8 mouse cellular contexts compared by ENCODE assay signal in genomic region chr17:86962297-86962893, GRCm38 (mm10). TPM values are rescaled to one million over a fixed set of nuclear protein-coding genes. Genes with fewer than 3 reads are reported as not detected.
DNase-seq lines count a peak whose midpoint lies in the region; ATAC-seq and TF ChIP-seq lines count a peak whose summit lies in the region.

No protein-coding gene starts in this region.

- H3K4me1 ChIP-seq in E14TG2a.4 (replicated peaks; ENCODE audit: low read depth, low read length): peaks cover 26% of the 10 kb centered on the region
- H3K4me1 ChIP-seq in forebrain, embryonic 14.5 days (ENCODE audit: control insufficient read depth, insufficient read depth, low read length): peaks cover 12% of the 10 kb centered on the region; the same call in 1 of the 2 replicates
- H3K4me1 ChIP-seq in liver, postnatal 0 days (ENCODE audit: insufficient read depth): peaks cover 13% of the 10 kb centered on the region
- peaks cover 21% of the 10 kb centered on the region for H3K4me1 ChIP-seq in neural tube, embryonic 14.5 days (ENCODE audit: control insufficient read depth, insufficient read depth, low read length)
- peaks cover 8% of the 10 kb centered on the region for H3K4me1 ChIP-seq in testis, adult 2 months (ENCODE audit: control insufficient read depth, insufficient read depth, low read length)

- DNase-seq in c-Kit-positive CD71-positive TER-119-negative erythroid progenitor cells, embryonic 14.5 days (ENCODE audit: low read depth): peak; percentile 64
- DNase-seq in forebrain, embryonic 14.5 days (ENCODE audit: low spot score): peak; percentile 93
- DNase-seq in heart, postnatal 14 days: peak; percentile 87 to 90
- peak; percentile 90 for DNase-seq in layer of hippocampus, adult 11-12 months (ENCODE audit: low spot score)
- peak; percentile 80 for DNase-seq in liver, postnatal 0 days

- no peaks in the 10 kb centered on the region for H3K9me3 ChIP-seq in E14TG2a.4 (ENCODE audit: low read length)
- no peaks in the 10 kb centered on the region for H3K9me3 ChIP-seq in forebrain, embryonic 14.5 days (replicated peaks; ENCODE audit: control insufficient read depth, low read length)
- no peaks in the 10 kb centered on the region for H3K9me3 ChIP-seq in liver, postnatal 0 days (ENCODE audit: low read length)
- no peaks in the 10 kb centered on the region for H3K9me3 ChIP-seq in neural tube, embryonic 14.5 days (ENCODE audit: control insufficient read depth, low read length)

- ATAC-seq in forebrain, embryonic 14.5 days: peak; percentile 63
- ATAC-seq in liver, postnatal 0 days: peak; percentile 41
- peak; percentile 69 for ATAC-seq in neural tube, embryonic 14.5 days (ENCODE audit: low read depth)

- peak overlapping the region; percentile 75 for H3K9ac ChIP-seq in forebrain, embryonic 14.5 days (ENCODE audit: low read length)
- peak overlapping the region; percentile 66 for H3K9ac ChIP-seq in liver, postnatal 0 days (replicated peaks)
- peak overlapping the region; percentile 77 for H3K9ac ChIP-seq in neural tube, embryonic 14.5 days (replicated peaks; ENCODE audit: low read depth, low read length)

- whole genome bisulfite sequencing in forebrain, embryonic 14.5 days: under 1% methylated on average over 24 of the region's 24 CpGs
- under 1% methylated on average over 24 of the region's 24 CpGs for WGBS in liver, postnatal 0 days (ENCODE audit: insufficient replicate concordance)
- WGBS in neural tube, embryonic 14.5 days: under 1% methylated on average over 24 of the region's 24 CpGs

- TF ChIP-seq EP300 in liver, postnatal 0 days (IDR thresholded peaks at IDR 0.05; ENCODE audit: low read depth): no peak

- intact Hi-C loops in heart, postnatal 14 days (cut with DNase I): loop anchor here (2.0 to 5.0 kb wide), 3 partner anchors 62 to 145 kb away; partner anchors contain the start of genes Cript, Pigf and Socs5

- H3K27me3 ChIP-seq in E14TG2a.4 (ENCODE audit: insufficient read depth, low read length): peaks cover 26% of the 10 kb centered on the region
- H3K27me3 ChIP-seq in forebrain, embryonic 14.5 days (replicated peaks; ENCODE audit: control insufficient read depth, insufficient read depth, low read length): no peaks in the 10 kb centered on the region
- H3K27me3 ChIP-seq in liver, postnatal 0 days (ENCODE audit: insufficient read depth, low read length): 0 out of 2 replicates have a peak, but pooled peaks cover 3% of the 10 kb centered on the region
- H3K27me3 ChIP-seq in neural tube, embryonic 14.5 days (ENCODE audit: control insufficient read depth, insufficient read depth, low read length): no peaks in the 10 kb centered on the region
- no peaks in the 10 kb centered on the region; the same call in 1 of the 2 replicates for H3K27me3 ChIP-seq in testis, adult 2 months (ENCODE audit: control insufficient read depth, insufficient read depth, low read length)

- H3K4me3 ChIP-seq in E14TG2a.4 (replicated peaks; ENCODE audit: low read length): peak overlapping the region; percentile 84
- peak overlapping the region; percentile 68 for H3K4me3 ChIP-seq in forebrain, embryonic 14.5 days (ENCODE audit: low read depth, low read length)
- H3K4me3 ChIP-seq in liver, postnatal 0 days (ENCODE audit: low read depth, low read length): peak overlapping the region; percentile 71
- H3K4me3 ChIP-seq in neural tube, embryonic 14.5 days (ENCODE audit: low read depth, low read length): peak overlapping the region; percentile 49
- peak overlapping the region; percentile 82 for H3K4me3 ChIP-seq in testis, adult 2 months (ENCODE audit: control insufficient read depth, low read depth, low read length)

- peaks cover 2% of the 10 kb centered on the region; the same call in 1 of the 2 replicates for H3K36me3 ChIP-seq in E14TG2a.4 (ENCODE audit: insufficient read depth, low read length)
- 0 out of 2 replicates have a peak, but pooled peaks cover 2% of the 10 kb centered on the region for H3K36me3 ChIP-seq in forebrain, embryonic 14.5 days (ENCODE audit: control insufficient read depth, insufficient read depth, low read length)
- H3K36me3 ChIP-seq in liver, postnatal 0 days (replicated peaks; ENCODE audit: insufficient read depth, low read length): no peaks in the 10 kb centered on the region
- no peaks in the 10 kb centered on the region for H3K36me3 ChIP-seq in neural tube, embryonic 14.5 days (ENCODE audit: control insufficient read depth, insufficient read depth, low read length)
- H3K36me3 ChIP-seq in testis, adult 2 months (ENCODE audit: control insufficient read depth, insufficient read depth, low read length): no peaks in the 10 kb centered on the region

- peak overlapping the region; percentile 77 for H3K27ac ChIP-seq in forebrain, embryonic 14.5 days (ENCODE audit: low read depth, low read length)
- H3K27ac ChIP-seq in liver, postnatal 0 days (ENCODE audit: low read depth): peak overlapping the region; percentile 79
- H3K27ac ChIP-seq in neural tube, embryonic 14.5 days (ENCODE audit: low read depth, low read length): peak overlapping the region; percentile 91
- H3K27ac ChIP-seq in testis, adult 2 months (ENCODE audit: control insufficient read depth, insufficient read depth, low read depth, low read length): peak overlapping the region; percentile 21; the same call in 1 of the 2 replicates

- TF ChIP-seq POLR2A in testis, adult 2 months (IDR thresholded peaks at IDR 0.05; ENCODE audit: control insufficient read depth, low read depth, low read length): no peak

- peak overlapping the region; percentile 72 for H3K4me2 ChIP-seq in forebrain, embryonic 14.5 days (ENCODE audit: low read length)
- H3K4me2 ChIP-seq in liver, postnatal 0 days (ENCODE audit: low read depth, low read length): peak overlapping the region; percentile 87
- H3K4me2 ChIP-seq in neural tube, embryonic 14.5 days (ENCODE audit: low read depth, low read length): peak overlapping the region; percentile 67

- TF ChIP-seq CTCF in E14TG2a.4 (conservative IDR thresholded peaks at IDR 0.05; ENCODE audit: low read length): peak; percentile 42
- TF ChIP-seq CTCF in liver, postnatal 0 days (IDR thresholded peaks at IDR 0.05; ENCODE audit: low read depth): peak; percentile 77
- peak; percentile 41; the same call in 1 of the 2 replicates for TF ChIP-seq CTCF in testis, adult 2 months (IDR thresholded peaks at IDR 0.05; ENCODE audit: control insufficient read depth, insufficient read depth, insufficient replicate concordance, low read depth, low read length)

RNA-seq across cellular contexts. Expression of gene Rhoq, which starts 0.5 kb away (rescaled TPM):
- 5.2 and 6.2 TPM in 2 replicates for polyA plus RNA-seq in forebrain, embryonic 14.5 days (2014; fragmentation: Nextera tagmentation; extraction: Ambion mirVana)
- 100 to 1,000 TPM; 165 to 168 TPM for total RNA-seq in heart, postnatal 14 days (2021)
- 1.5 and 1.6 TPM in 2 replicates for polyA plus RNA-seq in liver, postnatal 0 days (2015; fragmentation: Nextera tagmentation; extraction: Ambion mirVana)
- polyA plus RNA-seq in neural tube, embryonic 14.5 days (2014; fragmentation: Nextera tagmentation; extraction: Ambion mirVana): 9.1 and 9.7 TPM in 2 replicates
- polyA plus RNA-seq in testis, adult 2 months (2012; rRNA removed): 1.1 and 2.4 TPM in 2 replicates

RNA-seq across cellular contexts. Expression of gene Atp6v1e2, which starts 14.7 kb away (rescaled TPM):
- polyA plus RNA-seq in forebrain, embryonic 14.5 days (2014; fragmentation: Nextera tagmentation; extraction: Ambion mirVana): not detected in 2 replicates
- total RNA-seq in heart, postnatal 14 days (2021): not detected
- not detected in 2 replicates for polyA plus RNA-seq in liver, postnatal 0 days (2015; fragmentation: Nextera tagmentation; extraction: Ambion mirVana)
- not detected in 2 replicates for polyA plus RNA-seq in neural tube, embryonic 14.5 days (2014; fragmentation: Nextera tagmentation; extraction: Ambion mirVana)
- polyA plus RNA-seq in testis, adult 2 months (2012; rRNA removed): 175 and 178 TPM in 2 replicates

RNA-seq across cellular contexts. Expression of gene Tmem247, which starts 45.2 kb away (rescaled TPM):
- polyA plus RNA-seq in forebrain, embryonic 14.5 days (2014; fragmentation: Nextera tagmentation; extraction: Ambion mirVana): not detected in 2 replicates
- total RNA-seq in heart, postnatal 14 days (2021): not detected
- polyA plus RNA-seq in liver, postnatal 0 days (2015; fragmentation: Nextera tagmentation; extraction: Ambion mirVana): not detected in 2 replicates
- polyA plus RNA-seq in neural tube, embryonic 14.5 days (2014; fragmentation: Nextera tagmentation; extraction: Ambion mirVana): not detected in 2 replicates
- 1,060 and 1,176 TPM in 2 replicates for polyA plus RNA-seq in testis, adult 2 months (2012; rRNA removed)

Comparison
In these comparisons a context has a peak if more than half of its experiments do, and no peak if none do; other contexts are left out.
1. Peak in every context shown above with its lines: DNase-seq, ATAC-seq, H3K4me3 ChIP-seq and H3K27ac ChIP-seq.
2. H3K27ac ChIP-seq: peak in every context shown above with its lines; median percentile 91 in neural tube, embryonic 14.5 days; 79 in liver, postnatal 0 days; 77 in forebrain, embryonic 14.5 days; 21 in testis, adult 2 months.
3. RNA of gene Atp6v1e2, which starts 14.7 kb away (polyA plus RNA-seq): 175 to 178 TPM in testis, adult 2 months; not detected in neural tube, embryonic 14.5 days, not detected in liver, postnatal 0 days and not detected in forebrain, embryonic 14.5 days; every median in the first group is over 100 times any median in the second.
4. RNA of gene Tmem247, which starts 45.2 kb away (polyA plus RNA-seq): 1,060 to 1,176 TPM in testis, adult 2 months; not detected in forebrain, embryonic 14.5 days, not detected in liver, postnatal 0 days and not detected in neural tube, embryonic 14.5 days; every median in the first group is over 1,000 times any median in the second.